Mouse (Mus musculus): ENCODE data around the gene Ctse. TPM values are rescaled to one million over a fixed set of nuclear protein-coding genes. Genes with fewer than 3 reads are reported as not detected.

The Ctse gene
- total and polyA plus RNA-seq, 2 experiments from 2014 or later = 0.27 to 5.2 TPM

- DNase-seq (ENCODE audit: low spot score) = no peak
- no peak overlapping the region for H3K27ac ChIP-seq (ENCODE audit: low read depth)
- H3K27me3 ChIP-seq (ENCODE audit: control insufficient read depth, insufficient read depth, low read length) = no peaks in the 10 kb centered on the region
- ATAC-seq (ENCODE audit: insufficient read depth, low read depth) = no peak
- no peak overlapping the region for H3K4me3 ChIP-seq (ENCODE audit: low read depth, low read length)
- no peak overlapping the region for H3K9ac ChIP-seq (replicated peaks; ENCODE audit: low read depth, low read length)
- no peak overlapping the region for H3K4me2 ChIP-seq (ENCODE audit: low read depth, low read length)
- H3K36me3 ChIP-seq (replicated peaks; ENCODE audit: control insufficient read depth, insufficient read depth, low read length) = no peaks in the 10 kb centered on the region
- no peaks in the 10 kb centered on the region for H3K9me3 ChIP-seq (replicated peaks; ENCODE audit: control insufficient read depth, low read length)
- 88% methylated on average over 5 of the region's 5 CpGs for WGBS
- H3K4me1 ChIP-seq (ENCODE audit: control insufficient read depth, insufficient read depth) = peaks cover 10% of the 10 kb centered on the region
- TF ChIP-seq EP300 (IDR thresholded peaks at IDR 0.05; ENCODE audit: low read depth) (no peak), CTCF (IDR thresholded peaks at IDR 0.05; ENCODE audit: low read depth) (no peak)
These were observed 63.3 kb downstream of the Ctse start for GRCm38 (mm10) chr1:131701391-131701790.

GRCm38 (mm10) chr1:131702094-131702766 lies 64.1 kb downstream of the Ctse start:
- H3K4me2 ChIP-seq (ENCODE audit: low read depth, low read length) = peak overlapping the region; percentile 26; the same call in 1 of the 2 replicates
- H3K9ac ChIP-seq (replicated peaks; ENCODE audit: low read depth, low read length) = no peak overlapping the region
- peaks cover 6% of the 10 kb centered on the region; the same call in 1 of the 2 replicates for H3K4me1 ChIP-seq (ENCODE audit: control insufficient read depth, insufficient read depth)
- H3K4me3 ChIP-seq (ENCODE audit: low read depth, low read length) = no peak overlapping the region
- H3K27me3 ChIP-seq (ENCODE audit: control insufficient read depth, insufficient read depth, low read length) = no peaks in the 10 kb centered on the region
- DNase-seq (ENCODE audit: low spot score) = peak; percentile 18
- H3K36me3 ChIP-seq (replicated peaks; ENCODE audit: control insufficient read depth, insufficient read depth, low read length) = no peaks in the 10 kb centered on the region
- ATAC-seq (ENCODE audit: insufficient read depth, low read depth) = peak; percentile 27; the same call in 1 of the 2 replicates
- TF ChIP-seq EP300 (IDR thresholded peaks at IDR 0.05; ENCODE audit: low read depth) (no peak), CTCF (IDR thresholded peaks at IDR 0.05; ENCODE audit: low read depth) (no peak)
- 20% methylated on average over 8 of the region's 8 CpGs for WGBS
- no peak overlapping the region for H3K27ac ChIP-seq (ENCODE audit: low read depth)
- no peaks in the 10 kb centered on the region for H3K9me3 ChIP-seq (replicated peaks; ENCODE audit: control insufficient read depth, low read length)

DNA sequence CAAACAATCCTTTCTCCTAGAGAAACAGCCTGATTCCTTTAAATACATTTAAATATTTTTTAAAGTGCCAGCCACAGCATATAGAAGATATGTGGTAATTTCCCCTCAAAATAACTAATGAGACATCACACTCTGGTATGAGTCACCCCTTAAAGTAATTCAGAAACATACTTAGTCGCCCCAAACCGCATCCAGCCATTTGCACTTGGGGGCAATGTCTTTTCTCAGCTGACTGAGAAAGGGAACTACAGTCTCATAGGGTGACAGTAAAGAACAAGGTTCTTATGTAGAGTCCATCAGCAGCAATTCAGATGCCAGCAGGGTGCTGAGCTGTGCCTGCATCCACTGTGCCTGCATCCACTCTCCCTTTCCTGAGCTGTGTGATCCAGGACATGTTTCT lies 65.4 kb downstream of the Ctse start:
- TF ChIP-seq EP300 (IDR thresholded peaks at IDR 0.05; ENCODE audit: low read depth) (no peak), CTCF (IDR thresholded peaks at IDR 0.05; ENCODE audit: low read depth) (no peak)
- ATAC-seq (ENCODE audit: insufficient read depth, low read depth) = no peak
- H3K4me3 ChIP-seq (ENCODE audit: low read depth, low read length) = no peak overlapping the region
- 88% methylated on average over 2 of the region's 2 CpGs for WGBS
- H3K9me3 ChIP-seq (replicated peaks; ENCODE audit: control insufficient read depth, low read length) = no peaks in the 10 kb centered on the region
- H3K9ac ChIP-seq (replicated peaks; ENCODE audit: low read depth, low read length) = no peak overlapping the region
- no peak overlapping the region for H3K27ac ChIP-seq (ENCODE audit: low read depth)
- no peaks in the 10 kb centered on the region for H3K36me3 ChIP-seq (replicated peaks; ENCODE audit: control insufficient read depth, insufficient read depth, low read length)
- peaks cover 6% of the 10 kb centered on the region; the same call in 1 of the 2 replicates for H3K4me1 ChIP-seq (ENCODE audit: control insufficient read depth, insufficient read depth)
- no peak overlapping the region for H3K4me2 ChIP-seq (ENCODE audit: low read depth, low read length)
- no peaks in the 10 kb centered on the region for H3K27me3 ChIP-seq (ENCODE audit: control insufficient read depth, insufficient read depth, low read length)
- DNase-seq (ENCODE audit: low spot score) = no peak

DNA sequence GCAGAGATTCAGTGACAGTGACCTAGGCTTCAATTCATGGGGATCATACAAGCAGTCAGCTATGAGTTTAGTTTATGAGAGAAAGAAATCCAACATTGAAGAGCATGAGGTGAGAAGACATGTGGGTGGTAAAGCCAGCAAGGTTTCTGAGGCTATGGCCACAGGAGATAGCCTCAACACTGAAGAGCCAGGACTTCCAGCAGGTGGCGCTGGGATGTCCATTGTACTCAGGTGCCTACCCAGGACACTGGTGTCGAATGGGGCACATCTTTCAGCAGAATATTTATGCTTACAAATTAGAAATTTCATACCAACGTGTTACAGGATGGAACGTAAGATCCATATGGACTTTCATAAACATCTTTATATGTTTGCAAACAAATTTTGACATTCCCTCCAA lies 70.2 kb downstream of the Ctse start:
- ATAC-seq (ENCODE audit: insufficient read depth, low read depth) (no peak), DNase-seq (ENCODE audit: low spot score) (no peak)
- H3K4me2 ChIP-seq (ENCODE audit: low read depth, low read length) = no peak overlapping the region
- H3K4me1 ChIP-seq (ENCODE audit: control insufficient read depth, insufficient read depth) = no peaks in the 10 kb centered on the region
- no peak overlapping the region for H3K27ac ChIP-seq (ENCODE audit: low read depth)
- H3K27me3 ChIP-seq (ENCODE audit: control insufficient read depth, insufficient read depth, low read length) = no peaks in the 10 kb centered on the region
- H3K9me3 ChIP-seq (replicated peaks; ENCODE audit: control insufficient read depth, low read length) = no peaks in the 10 kb centered on the region
- TF ChIP-seq CTCF (IDR thresholded peaks at IDR 0.05; ENCODE audit: low read depth) (peak; percentile 74), EP300 (IDR thresholded peaks at IDR 0.05; ENCODE audit: low read depth) (no peak)
- no peak overlapping the region for H3K9ac ChIP-seq (replicated peaks; ENCODE audit: low read depth, low read length)
- whole genome bisulfite sequencing = 22% methylated on average over 4 of the region's 4 CpGs
- no peaks in the 10 kb centered on the region for H3K36me3 ChIP-seq (replicated peaks; ENCODE audit: control insufficient read depth, insufficient read depth, low read length)
- H3K4me3 ChIP-seq (ENCODE audit: low read depth, low read length) = no peak overlapping the region

GRCm38 (mm10) chr1:131711518-131711917 lies 73.4 kb downstream of the Ctse start:
- Histone ChIP-seq H3K4me3 (ENCODE audit: low read depth, low read length) (no peak overlapping the region), H3K27ac (ENCODE audit: low read depth) (no peak overlapping the region), H3K4me1 (ENCODE audit: control insufficient read depth, insufficient read depth) (peaks cover 11% of the 10 kb centered on the region), H3K9me3 (replicated peaks; ENCODE audit: control insufficient read depth, low read length) (no peaks in the 10 kb centered on the region), H3K9ac (replicated peaks; ENCODE audit: low read depth, low read length) (no peak overlapping the region), H3K4me2 (ENCODE audit: low read depth, low read length) (no peak overlapping the region), H3K27me3 (ENCODE audit: control insufficient read depth, insufficient read depth, low read length) (no peaks in the 10 kb centered on the region), H3K36me3 (replicated peaks; ENCODE audit: control insufficient read depth, insufficient read depth, low read length) (no peaks in the 10 kb centered on the region)
- ATAC-seq (ENCODE audit: insufficient read depth, low read depth) (no peak), DNase-seq (ENCODE audit: low spot score) (no peak)
- 67% methylated on average over 10 of the region's 10 CpGs for WGBS
- TF ChIP-seq CTCF (IDR thresholded peaks at IDR 0.05; ENCODE audit: low read depth) (no peak), EP300 (IDR thresholded peaks at IDR 0.05; ENCODE audit: low read depth) (no peak)

DNA sequence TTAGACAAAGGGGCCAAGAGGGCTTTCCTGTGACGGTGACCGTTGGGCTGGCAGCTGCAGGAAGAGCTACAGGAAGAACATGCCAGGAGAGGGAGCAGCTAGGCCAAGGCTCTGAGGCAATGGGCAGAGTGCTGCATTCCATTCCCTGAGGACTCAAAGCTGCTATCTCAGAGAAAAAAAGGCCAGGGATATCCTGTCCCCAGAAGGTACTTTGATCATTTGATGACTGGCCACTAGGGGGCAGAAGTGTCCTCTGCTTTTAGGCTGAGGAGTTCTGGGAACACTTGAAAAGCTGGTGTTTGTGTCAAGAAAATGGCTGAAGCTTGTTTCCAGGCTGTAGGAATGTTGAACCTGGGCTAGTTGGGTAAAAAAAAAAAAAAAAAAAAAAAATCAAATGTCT lies 74.3 kb downstream of the Ctse start:
- no peak overlapping the region for H3K4me3 ChIP-seq (ENCODE audit: low read depth, low read length)
- no peak overlapping the region for H3K27ac ChIP-seq (ENCODE audit: low read depth)
- peak; percentile 83 for DNase-seq (ENCODE audit: low spot score)
- 18% methylated on average over 2 of the region's 2 CpGs for WGBS
- no peak overlapping the region for H3K9ac ChIP-seq (replicated peaks; ENCODE audit: low read depth, low read length)
- ATAC-seq (ENCODE audit: insufficient read depth, low read depth) = peak; percentile 75
- TF ChIP-seq CTCF (IDR thresholded peaks at IDR 0.05; ENCODE audit: low read depth) = peak; percentile 91
- TF ChIP-seq EP300 (IDR thresholded peaks at IDR 0.05; ENCODE audit: low read depth) = no peak
- H3K36me3 ChIP-seq (replicated peaks; ENCODE audit: control insufficient read depth, insufficient read depth, low read length) = no peaks in the 10 kb centered on the region
- no peaks in the 10 kb centered on the region for H3K9me3 ChIP-seq (replicated peaks; ENCODE audit: control insufficient read depth, low read length)
- H3K27me3 ChIP-seq (ENCODE audit: control insufficient read depth, insufficient read depth, low read length) = no peaks in the 10 kb centered on the region
- peaks cover 11% of the 10 kb centered on the region for H3K4me1 ChIP-seq (ENCODE audit: control insufficient read depth, insufficient read depth)
- H3K4me2 ChIP-seq (ENCODE audit: low read depth, low read length) = no peak overlapping the region
